Mouse (Mus musculus): ENCODE measurements around the gene Btbd35f9.
"Not testable (repeated sequence)": the region's sequence is repeated elsewhere in the genome, so short reads cannot be mapped to it uniquely, and the experiment has no call there.

Gene Btbd35f9

DNA sequence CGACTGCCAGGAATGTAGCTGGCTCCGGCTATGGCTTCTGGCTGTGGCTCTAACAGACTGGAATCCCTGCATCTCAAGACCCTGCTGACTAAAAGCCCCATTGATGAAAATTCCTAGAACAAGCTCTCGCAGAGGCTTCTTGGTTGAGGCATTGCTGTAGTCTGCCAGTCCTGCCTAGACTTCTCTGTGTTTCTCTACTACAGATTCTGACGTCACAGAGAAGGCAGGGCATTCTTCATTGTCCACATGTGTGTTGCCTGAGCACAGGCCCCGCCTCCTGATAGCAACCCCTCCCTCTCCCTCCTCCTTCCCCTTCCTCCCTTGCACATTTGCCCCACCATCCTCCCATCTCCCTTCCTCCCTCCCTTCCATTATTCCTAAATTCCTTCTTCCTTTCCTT, at the start of gene Btbd35f9:
Gene Btbd35f9, minus strand, starts transcription at position 101 of the 400 bp plus-strand sequence.
- not testable (repeated sequence) for DNase-seq (ENCODE audit: low read depth)

Data from c-Kit-positive CD71-positive TER-119-negative erythroid progenitor cells, embryonic 14.5 days (primary cell).